Comparison of ENCODE assay signal across 8 mouse cellular contexts in the genomic region with DNA sequence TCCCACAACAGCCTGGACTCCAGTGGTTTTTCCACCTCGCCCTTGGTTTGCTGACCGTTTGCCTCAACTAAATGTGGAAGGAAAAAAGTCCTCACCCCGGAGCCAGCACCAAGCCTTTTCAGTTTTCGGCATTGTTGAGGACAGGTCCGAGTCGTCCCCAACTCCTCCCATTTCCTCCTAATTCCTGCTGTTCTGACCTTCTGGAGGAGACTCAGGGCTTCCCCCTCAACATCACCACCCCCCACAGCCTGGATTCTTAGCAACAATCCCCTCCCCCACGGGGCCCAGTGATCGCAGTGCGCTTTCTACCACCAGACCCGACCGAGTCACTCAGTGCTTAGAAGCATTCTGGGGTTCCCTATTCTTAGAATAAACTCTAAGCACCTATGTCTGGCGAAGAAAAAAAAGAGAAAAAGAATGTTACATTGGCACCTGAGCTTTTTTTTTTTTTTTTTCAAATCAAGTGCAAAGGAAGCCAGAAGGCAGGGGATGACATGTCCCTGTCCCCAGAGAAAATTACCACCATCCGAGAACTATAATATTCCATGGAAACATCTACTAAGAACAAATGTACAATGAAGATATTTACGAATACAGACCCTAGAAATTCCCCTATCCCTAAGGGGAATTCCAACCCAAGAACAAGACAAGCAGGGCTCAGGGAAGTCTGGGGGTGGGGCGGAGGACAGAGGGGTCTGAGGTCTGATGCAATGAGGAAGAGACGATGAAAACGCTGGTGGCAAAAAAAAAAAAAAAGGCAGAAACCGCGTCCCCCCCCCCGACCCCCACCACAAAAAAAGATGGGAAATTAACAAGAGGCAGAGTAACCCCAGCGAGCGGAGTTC. TPM values are rescaled to one million over a fixed set of nuclear protein-coding genes. Genes with fewer than 3 reads are reported as not detected.
DNase-seq lines count a peak whose midpoint lies in the region; ATAC-seq and TF ChIP-seq lines count a peak whose summit lies in the region.

No protein-coding gene starts in this region.

- H3K9me3 ChIP-seq in ES-Bruce4 (replicated peaks; ENCODE audit: control insufficient read depth, insufficient read depth, low read length, poor library complexity, severe bottlenecking), result no peaks in the 10 kb centered on the region
- H3K9me3 ChIP-seq in forebrain, embryonic 16.5 days (ENCODE audit: control insufficient read depth, low read length), result no peaks in the 10 kb centered on the region
- no peaks in the 10 kb centered on the region for H3K9me3 ChIP-seq in liver, embryonic 15.5 days (replicated peaks)

- H3K9ac ChIP-seq in heart, adult 2 months (ENCODE audit: low read depth, low read length), result no peak overlapping the region
- H3K9ac ChIP-seq in ES-Bruce4 (ENCODE audit: low read depth, poor library complexity, severe bottlenecking), result peak overlapping the region; percentile 76
- H3K9ac ChIP-seq in forebrain, embryonic 16.5 days (replicated peaks; ENCODE audit: low read depth, low read length), result no peak overlapping the region
- no peak overlapping the region for H3K9ac ChIP-seq in liver, embryonic 15.5 days

- TF ChIP-seq CTCF in heart, adult 2 months (IDR thresholded peaks at IDR 0.05), result no peak
- no peak for TF ChIP-seq CTCF in ES-Bruce4 (IDR thresholded peaks at IDR 0.05; ENCODE audit: low read depth, low read length)

- WGBS in heart, adult 2 months, result 8% methylated on average over 22 of the region's 22 CpGs
- 2% methylated on average over 22 of the region's 22 CpGs for WGBS in forebrain, embryonic 16.5 days
- WGBS in liver, embryonic 15.5 days (ENCODE audit: insufficient replicate concordance), result 3% methylated on average over 22 of the region's 22 CpGs

- H3K27ac ChIP-seq in heart, adult 2 months, result no peak overlapping the region
- H3K27ac ChIP-seq in ES-Bruce4 (ENCODE audit: insufficient read depth, low read length), result peak overlapping the region; percentile 98
- H3K27ac ChIP-seq in forebrain, embryonic 16.5 days (ENCODE audit: low read length), result no peak overlapping the region
- no peak overlapping the region for H3K27ac ChIP-seq in liver, embryonic 15.5 days (replicated peaks)

- H3K27me3 ChIP-seq in heart, adult 2 months (ENCODE audit: control insufficient read depth, insufficient read depth, low read length), result peaks cover 1% of the 10 kb centered on the region; the same call in 1 of the 2 replicates
- H3K27me3 ChIP-seq in ES-Bruce4 (ENCODE audit: control insufficient read depth, insufficient read depth, low read length, poor library complexity, severe bottlenecking), result no peaks in the 10 kb centered on the region
- peaks cover 12% of the 10 kb centered on the region for H3K27me3 ChIP-seq in forebrain, embryonic 16.5 days (replicated peaks; ENCODE audit: control insufficient read depth, insufficient read depth, low read length)
- peaks cover 73% of the 10 kb centered on the region for H3K27me3 ChIP-seq in liver, embryonic 15.5 days

- TF ChIP-seq POLR2A in heart, adult 2 months (IDR thresholded peaks at IDR 0.05; ENCODE audit: insufficient read depth, low read depth, low read length), result no peak
- peak; percentile 39 for TF ChIP-seq POLR2A in ES-Bruce4 (IDR thresholded peaks at IDR 0.05; ENCODE audit: insufficient read depth, low read length)

- no peak for ATAC-seq in forebrain, embryonic 16.5 days
- ATAC-seq in liver, embryonic 15.5 days (ENCODE audit: insufficient read depth), result no peak

- no peaks in the 10 kb centered on the region for H3K36me3 ChIP-seq in heart, adult 2 months (ENCODE audit: control insufficient read depth, insufficient read depth, low read length)
- H3K36me3 ChIP-seq in ES-Bruce4 (ENCODE audit: control insufficient read depth, insufficient read depth, low read length, poor library complexity, severe bottlenecking), result peaks cover 7% of the 10 kb centered on the region
- no peaks in the 10 kb centered on the region for H3K36me3 ChIP-seq in forebrain, embryonic 16.5 days (ENCODE audit: control insufficient read depth, insufficient read depth)
- no peaks in the 10 kb centered on the region for H3K36me3 ChIP-seq in liver, embryonic 15.5 days (replicated peaks)

- H3K79me2 ChIP-seq in heart, adult 2 months (replicated peaks; ENCODE audit: control insufficient read depth, insufficient read depth, low read length), result no peaks in the 10 kb centered on the region

- no peak for DNase-seq in heart, adult 2 months
- DNase-seq in heart, postnatal 25 days (ENCODE audit: low spot score), result no peak
- DNase-seq in ovary, postnatal 10 days (ENCODE audit: low spot score), result no peak
- no peak for DNase-seq in right cerebral cortex, postnatal 25 days
- no peak for DNase-seq in gastrocnemius, postnatal 10 days

- intact Hi-C loops in heart, adult 2 months (cut with DNase I), result loop anchor here (5.0 kb wide), 1 partner anchor 102 kb away; a partner anchor contains a TSS
- intact Hi-C loops in heart, postnatal 25 days (cut with DNase I), result no loop called here

- H3K4me2 ChIP-seq in forebrain, embryonic 16.5 days (ENCODE audit: low read length), result peak overlapping the region; percentile 25
- peak overlapping the region; percentile 11 for H3K4me2 ChIP-seq in liver, embryonic 15.5 days

- 0 out of 2 replicates have a peak overlapping the region, but pooled peaks have one; percentile 0 for H3K4me3 ChIP-seq in heart, adult 2 months
- H3K4me3 ChIP-seq in ES-Bruce4 (ENCODE audit: low read depth, low read length), result peak overlapping the region; percentile 90
- H3K4me3 ChIP-seq in forebrain, embryonic 16.5 days (replicated peaks; ENCODE audit: low read length), result no peak overlapping the region; the same call in 1 of the 2 replicates
- H3K4me3 ChIP-seq in liver, embryonic 15.5 days (replicated peaks), result 0 out of 2 replicates have a peak overlapping the region, but pooled peaks have one; percentile 1

- peaks cover 2% of the 10 kb centered on the region for H3K4me1 ChIP-seq in heart, adult 2 months (ENCODE audit: control insufficient read depth, insufficient read depth, low read length)
- peaks cover 5% of the 10 kb centered on the region for H3K4me1 ChIP-seq in ES-Bruce4 (ENCODE audit: control insufficient read depth, insufficient read depth, low read length)
- peaks cover 17% of the 10 kb centered on the region for H3K4me1 ChIP-seq in forebrain, embryonic 16.5 days (replicated peaks; ENCODE audit: control insufficient read depth, insufficient read depth, low read length)
- peaks cover 33% of the 10 kb centered on the region for H3K4me1 ChIP-seq in liver, embryonic 15.5 days (replicated peaks)

- TF ChIP-seq EP300 in heart, adult 2 months (IDR thresholded peaks at IDR 0.05; ENCODE audit: insufficient read depth, low read depth, low read length), result no peak
- TF ChIP-seq EP300 in ES-Bruce4 (IDR thresholded peaks at IDR 0.05; ENCODE audit: insufficient read depth, low read depth, low read length), result peak; percentile 98

RNA-seq across cellular contexts. Expression of a gene that starts 37.0 kb away (rescaled TPM):
- 10 to 100 TPM; 18.9 to 21.7 TPM for total RNA-seq in heart, adult 2 months (2021)
- 21.4 and 31.6 TPM in 2 replicates for polyA plus RNA-seq in heart, adult 2 months (2012; rRNA removed)
- total RNA-seq in heart, postnatal 25 days (2021), result 1 to 10 TPM; 9.4 to 9.8 TPM
- 111 and 112 TPM in 2 replicates for polyA plus RNA-seq in ES-Bruce4 (2011; ENCODE audit: insufficient read depth, insufficient read length, low read depth, missing spikeins)
- 3.0 and 4.0 TPM in 2 replicates for polyA plus RNA-seq in forebrain, embryonic 16.5 days (2015; fragmentation: Nextera tagmentation; extraction: Ambion mirVana)
- 0.97 and 1.4 TPM in 2 replicates for polyA plus RNA-seq in liver, embryonic 15.5 days (2015; fragmentation: Nextera tagmentation; extraction: Ambion mirVana)
- total RNA-seq in gastrocnemius, postnatal 10 days (2021), result 1 to 10 TPM; 2.9 to 4.1 TPM

RNA-seq across cellular contexts. Expression of a gene that starts 42.4 kb away (rescaled TPM):
- total RNA-seq in heart, adult 2 months (2021), result 1 to 10 TPM; 6.8 to 7.1 TPM
- polyA plus RNA-seq in heart, adult 2 months (2012; rRNA removed), result 13.9 and 16.3 TPM in 2 replicates
- 1 to 10 TPM; 6.3 to 6.4 TPM for total RNA-seq in heart, postnatal 25 days (2021)
- polyA plus RNA-seq in ES-Bruce4 (2011; ENCODE audit: insufficient read depth, insufficient read length, low read depth, missing spikeins), result 98.9 and 114 TPM in 2 replicates
- polyA plus RNA-seq in forebrain, embryonic 16.5 days (2015; fragmentation: Nextera tagmentation; extraction: Ambion mirVana), result 6.7 and 8.5 TPM in 2 replicates
- 33.5 and 34.5 TPM in 2 replicates for polyA plus RNA-seq in liver, embryonic 15.5 days (2015; fragmentation: Nextera tagmentation; extraction: Ambion mirVana)
- total RNA-seq in gastrocnemius, postnatal 10 days (2021), result 10 to 100 TPM in 1 of 2 experiments, 1 to 10 TPM in 1; 7.5 to 11.8 TPM
